Comparison of ENCODE assay signal across 8 mouse cellular contexts in the genomic region with DNA sequence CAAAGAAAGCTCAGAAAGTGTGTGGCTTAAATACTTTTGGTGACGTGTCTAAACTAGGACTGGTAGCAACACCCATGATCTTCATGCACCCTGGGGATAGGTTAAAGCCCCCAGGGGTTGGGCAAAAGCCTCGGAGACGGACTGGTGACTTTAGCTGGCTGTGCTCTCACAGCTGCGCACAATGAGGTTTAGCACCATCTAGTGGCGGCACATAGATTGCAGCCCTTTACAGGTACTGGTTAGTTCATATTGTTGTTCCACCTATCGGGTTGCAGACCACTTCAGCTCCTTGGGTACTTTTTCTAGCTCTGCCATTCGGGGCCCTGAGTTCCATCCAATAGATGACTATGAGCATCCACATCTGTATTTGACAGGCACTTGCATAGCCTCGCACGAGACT. TPM values are rescaled to one million over a fixed set of nuclear protein-coding genes. Genes with fewer than 3 reads are reported as not detected.
DNase-seq lines count a peak whose midpoint lies in the region; ATAC-seq lines count a peak whose summit lies in the region.
"Not testable (repeated sequence)": the region's sequence is repeated elsewhere in the genome, so short reads cannot be mapped to it uniquely, and the experiment has no call there.
"Had no signal": no experiment of that assay in that cellular context is flagged by ENCODE, and none has a peak within 500 bp of the region (broad histone marks: within the 10 kb centered on the region; RNA-seq: fewer than 3 reads in every experiment).

No protein-coding gene starts in this region.

- intact Hi-C loops in left cerebral cortex, postnatal 14 days (cut with DNase I): not testable (repeated sequence)

- peak; percentile 82 for DNase-seq in ZHBTc4 (ENCODE audit: low read depth, low spot score)
- peak; percentile 12 to 42 for DNase-seq in cerebellum, postnatal 25 days
- peak; percentile 30 for DNase-seq in forelimb bud, embryonic 11.5 days (ENCODE audit: low read depth, low spot score)
- DNase-seq in kidney, adult 18-20 months: peak; percentile 59
- peak; percentile 39 to 65 for DNase-seq in left cerebral cortex, postnatal 14 days (ENCODE audit: low spot score in 2 of 2)
- peak; percentile 50 for DNase-seq in right cerebral cortex, postnatal 4 days

- peak; percentile 64 for ATAC-seq in megakaryocyte progenitor cell, adult 5-6 weeks (replicated peaks; ENCODE audit: poor library complexity)

RNA-seq across cellular contexts. Expression of a gene that starts 27.9 kb away (rescaled TPM):
- total RNA-seq in left cerebral cortex, postnatal 14 days (2021): not detected
- total RNA-seq in megakaryocyte progenitor cell, adult 5-6 weeks (2015): not detected in 2 replicates
- not detected in 2 replicates for total RNA-seq in megakaryocyte progenitor cell, adult 5-6 weeks (2017)
- total RNA-seq: adrenal gland, adult 8-10 months had no signal

Comparison
In these comparisons a context has a peak if more than half of its experiments do, and no peak if none do; other contexts are left out.
1. Peak in every context shown above with its lines: DNase-seq and ATAC-seq.
2. DNase-seq: peak in every context shown above with its lines; median percentile 82 in ZHBTc4; 59 in kidney, adult 18-20 months; 52 in left cerebral cortex, postnatal 14 days; 50 in right cerebral cortex, postnatal 4 days; 30 in forelimb bud, embryonic 11.5 days; 27 in cerebellum, postnatal 25 days.